Mouse (Mus musculus): ENCODE data around the gene Rassf7. TPM values are rescaled to one million over a fixed set of nuclear protein-coding genes. Genes with fewer than 3 reads are reported as not detected.

The Rassf7 gene
- polyA plus RNA-seq, 1 experiment = 17.9 TPM

GRCm38 (mm10) chr7:141221249-141222125 lies 5.8 kb downstream of the Rassf7 start:
- Histone ChIP-seq H3K27ac (ENCODE audit: control insufficient read depth, insufficient read depth, low read depth, low read length, poor library complexity) (peak overlapping the region; percentile 26), H3K4me1 (ENCODE audit: control insufficient read depth, insufficient read depth, low read length) (peaks cover 4% of the 10 kb centered on the region; the same call in 1 of the 2 replicates), H3K4me3 (replicated peaks; ENCODE audit: control insufficient read depth, low read depth, low read length) (peak overlapping the region; percentile 48)
- TF ChIP-seq POLR2A (IDR thresholded peaks at IDR 0.05; ENCODE audit: borderline replicate concordance, control insufficient read depth, low read depth, low read length) (no peak; the same call in 1 of the 2 replicates), CTCF (IDR thresholded peaks at IDR 0.05; ENCODE audit: control insufficient read depth, insufficient read depth, low read length) (no peak)
- WGBS = 19% methylated on average over 44 of the region's 44 CpGs

GRCm38 (mm10) chr7:141222126-141222467 lies 6.4 kb downstream of the Rassf7 start:
- Histone ChIP-seq H3K4me1 (ENCODE audit: control insufficient read depth, insufficient read depth, low read length) (peaks cover 4% of the 10 kb centered on the region; the same call in 1 of the 2 replicates), H3K4me3 (replicated peaks; ENCODE audit: control insufficient read depth, low read depth, low read length) (peak overlapping the region; percentile 43), H3K27ac (ENCODE audit: control insufficient read depth, insufficient read depth, low read depth, low read length, poor library complexity) (peak overlapping the region; percentile 26)
- WGBS = 10% methylated on average over 8 of the region's 8 CpGs
- no peak for TF ChIP-seq CTCF (IDR thresholded peaks at IDR 0.05; ENCODE audit: control insufficient read depth, insufficient read depth, low read length)
- TF ChIP-seq POLR2A (IDR thresholded peaks at IDR 0.05; ENCODE audit: borderline replicate concordance, control insufficient read depth, low read depth, low read length) = no peak

- H3K4me1 ChIP-seq (ENCODE audit: control insufficient read depth, insufficient read depth, low read length) = peaks cover 4% of the 10 kb centered on the region; the same call in 1 of the 2 replicates
- TF ChIP-seq CTCF (IDR thresholded peaks at IDR 0.05; ENCODE audit: control insufficient read depth, insufficient read depth, low read length) = no peak
- no peak for TF ChIP-seq POLR2A (IDR thresholded peaks at IDR 0.05; ENCODE audit: borderline replicate concordance, control insufficient read depth, low read depth, low read length)
- no peak overlapping the region for H3K4me3 ChIP-seq (replicated peaks; ENCODE audit: control insufficient read depth, low read depth, low read length)
- H3K27ac ChIP-seq (ENCODE audit: control insufficient read depth, insufficient read depth, low read depth, low read length, poor library complexity) = no peak overlapping the region
- 90% methylated on average over 4 of the region's 4 CpGs for WGBS
These were observed 7.1 kb downstream of the Rassf7 start for GRCm38 (mm10) chr7:141222696-141223215.

- WGBS = 85% methylated on average over 6 of the region's 6 CpGs
- H3K4me1 ChIP-seq (ENCODE audit: control insufficient read depth, insufficient read depth, low read length) = peaks cover 6% of the 10 kb centered on the region; the same call in 1 of the 2 replicates
These were observed 10.9 kb downstream of the Rassf7 start for GRCm38 (mm10) chr7:141226535-141226934.

GRCm38 (mm10) chr7:141227796-141228195 lies 12.1 kb downstream of the Rassf7 start:
- no peak overlapping the region for H3K4me3 ChIP-seq (replicated peaks; ENCODE audit: control insufficient read depth, low read depth, low read length)
- no peak for TF ChIP-seq POLR2A (IDR thresholded peaks at IDR 0.05; ENCODE audit: borderline replicate concordance, control insufficient read depth, low read depth, low read length)
- no peak for TF ChIP-seq CTCF (IDR thresholded peaks at IDR 0.05; ENCODE audit: control insufficient read depth, insufficient read depth, low read length)
- H3K27ac ChIP-seq (ENCODE audit: control insufficient read depth, insufficient read depth, low read depth, low read length, poor library complexity) = no peak overlapping the region
- WGBS = 86% methylated on average over 4 of the region's 4 CpGs
- peaks cover 3% of the 10 kb centered on the region; the same call in 1 of the 2 replicates for H3K4me1 ChIP-seq (ENCODE audit: control insufficient read depth, insufficient read depth, low read length)

More at GRCm38 (mm10) chr7:141226535-141226934, 10.9 kb downstream of the Rassf7 start:
- Histone ChIP-seq H3K4me3 (replicated peaks; ENCODE audit: control insufficient read depth, low read depth, low read length) (no peak overlapping the region), H3K27ac (ENCODE audit: control insufficient read depth, insufficient read depth, low read depth, low read length, poor library complexity) (no peak overlapping the region)
- TF ChIP-seq CTCF (IDR thresholded peaks at IDR 0.05; ENCODE audit: control insufficient read depth, insufficient read depth, low read length) = no peak

GRCm38 (mm10) chr7:141228279-141229067 lies 12.8 kb downstream of the Rassf7 start, which contains the start of gene Phrf1:
Phrf1 (plus strand) TSS chr7:141228784.
- H3K27ac ChIP-seq (ENCODE audit: control insufficient read depth, insufficient read depth, low read depth, low read length, poor library complexity) = peak within 1 kb of the TSS; percentile 89
- TF ChIP-seq POLR2A (IDR thresholded peaks at IDR 0.05; ENCODE audit: borderline replicate concordance, control insufficient read depth, low read depth, low read length) (peak; percentile 48; the same call in 1 of the 2 replicates), CTCF (IDR thresholded peaks at IDR 0.05; ENCODE audit: control insufficient read depth, insufficient read depth, low read length) (peak; percentile 97)
- peaks cover 3% of the 10 kb centered on the region; the same call in 1 of the 2 replicates for H3K4me1 ChIP-seq (ENCODE audit: control insufficient read depth, insufficient read depth, low read length)
- WGBS = under 1% methylated on average over 76 of the region's 76 CpGs
- peak within 1 kb of the TSS; percentile 73 for H3K4me3 ChIP-seq (replicated peaks; ENCODE audit: control insufficient read depth, low read depth, low read length)

GRCm38 (mm10) chr7:141229702-141230101 lies 14.0 kb downstream of the Rassf7 start:
- Histone ChIP-seq H3K4me3 (replicated peaks; ENCODE audit: control insufficient read depth, low read depth, low read length) (peak overlapping the region; percentile 73), H3K4me1 (ENCODE audit: control insufficient read depth, insufficient read depth, low read length) (peaks cover 3% of the 10 kb centered on the region; the same call in 1 of the 2 replicates), H3K27ac (ENCODE audit: control insufficient read depth, insufficient read depth, low read depth, low read length, poor library complexity) (no peak overlapping the region)
- WGBS = 44% methylated on average over 6 of the region's 6 CpGs
- TF ChIP-seq POLR2A (IDR thresholded peaks at IDR 0.05; ENCODE audit: borderline replicate concordance, control insufficient read depth, low read depth, low read length) = no peak
- TF ChIP-seq CTCF (IDR thresholded peaks at IDR 0.05; ENCODE audit: control insufficient read depth, insufficient read depth, low read length) = no peak

All from bone marrow, adult 2 months (tissue).